ENCODE assay signal across 26 mouse cellular contexts in the genomic region with DNA sequence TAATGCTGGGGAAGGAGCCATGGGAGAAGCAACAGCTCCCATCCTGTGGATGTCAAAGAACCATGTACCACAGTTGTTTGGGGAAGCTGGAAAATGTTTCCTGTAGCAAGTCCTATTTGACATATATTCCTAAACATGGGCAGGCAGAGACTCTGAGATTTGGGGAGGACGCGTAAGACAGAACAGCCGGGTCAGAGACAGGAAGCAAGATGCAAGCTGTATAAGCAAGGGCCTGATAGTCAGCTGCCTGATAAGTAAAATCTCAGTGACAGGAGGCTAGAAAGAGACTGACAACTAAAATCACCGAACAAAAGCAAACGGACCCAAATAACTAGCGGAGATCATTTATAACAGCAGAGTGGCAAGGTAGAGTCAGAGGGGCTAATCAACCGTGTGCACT. TPM values are rescaled to one million over a fixed set of nuclear protein-coding genes. Genes with fewer than 3 reads are reported as not detected.
"Had no signal": no experiment of that assay in that cellular context is flagged by ENCODE, and none has a peak within 500 bp of the region (broad histone marks: within the 10 kb centered on the region; RNA-seq: fewer than 3 reads in every experiment).

No protein-coding gene starts in this region.

- H3K27me3 ChIP-seq: limb, embryonic 13.5 days; liver, embryonic 12.5 days; liver, embryonic 15.5 days; lung, embryonic 15.5 days; megakaryocyte, embryonic 14.5 days; midbrain, embryonic 13.5 days; neural tube, embryonic 13.5 days; stomach, embryonic 15.5 days had no signal

- H3K4me1 ChIP-seq: liver, embryonic 12.5 days; liver, embryonic 15.5 days; lung, embryonic 15.5 days; megakaryocyte, embryonic 14.5 days; stomach, embryonic 15.5 days had no signal

- ATAC-seq: liver, embryonic 12.5 days; midbrain, embryonic 13.5 days; midbrain, embryonic 16.5 days had no signal

- H3K36me3 ChIP-seq: limb, embryonic 10.5 days; limb, embryonic 13.5 days; liver, embryonic 12.5 days; liver, embryonic 15.5 days; lung, embryonic 15.5 days; midbrain, embryonic 13.5 days; neural tube, embryonic 13.5 days; stomach, embryonic 15.5 days had no signal

- DNase-seq: kidney, postnatal 25 days; layer of hippocampus, adult 9-11 months; liver; lung, adult 18-20 months; lung, postnatal 10 days; lung, postnatal 36 days; retina, postnatal 1 day; right cerebral cortex, postnatal 25 days; spleen, adult 18-20 months; thymus, postnatal 25 days had no signal

- H3K4me3 ChIP-seq: layer of hippocampus, adult 2 months; limb, embryonic 10.5 days; limb, embryonic 13.5 days; liver, embryonic 12.5 days; liver, embryonic 15.5 days; lung, embryonic 15.5 days; megakaryocyte, embryonic 14.5 days; midbrain, embryonic 10.5 days; midbrain, embryonic 13.5 days; myocyte; neural tube, embryonic 13.5 days; stomach, embryonic 15.5 days had no signal

- H3K9me3 ChIP-seq: limb, embryonic 10.5 days; limb, embryonic 13.5 days; liver, embryonic 15.5 days; lung, embryonic 15.5 days; midbrain, embryonic 10.5 days; midbrain, embryonic 13.5 days; neural tube, embryonic 13.5 days; stomach, embryonic 15.5 days had no signal

- H3K4me2 ChIP-seq: limb, embryonic 13.5 days; liver, embryonic 12.5 days; liver, embryonic 15.5 days; lung, embryonic 15.5 days; midbrain, embryonic 13.5 days; neural tube, embryonic 13.5 days; stomach, embryonic 15.5 days had no signal

- H3K9ac ChIP-seq: limb, embryonic 13.5 days; liver, embryonic 12.5 days; liver, embryonic 15.5 days; lung, embryonic 15.5 days; midbrain, embryonic 13.5 days; neural tube, embryonic 13.5 days; stomach, embryonic 15.5 days had no signal

- H3K27ac ChIP-seq: kidney, postnatal 0 days; layer of hippocampus, adult 2 months; limb, embryonic 10.5 days; limb, embryonic 13.5 days; liver, embryonic 12.5 days; liver, embryonic 15.5 days; lung, embryonic 15.5 days; midbrain, embryonic 10.5 days; midbrain, embryonic 13.5 days; neural tube, embryonic 13.5 days; stomach, embryonic 15.5 days had no signal

RNA-seq across cellular contexts. Expression of gene Grip1, which starts 33.3 kb away (rescaled TPM):
- total RNA-seq: monocyte, adult 5-6 weeks; neutrophil, adult 5-6 weeks had no signal
